ENCODE assay signal across 8 mouse cellular contexts in the genomic region with DNA sequence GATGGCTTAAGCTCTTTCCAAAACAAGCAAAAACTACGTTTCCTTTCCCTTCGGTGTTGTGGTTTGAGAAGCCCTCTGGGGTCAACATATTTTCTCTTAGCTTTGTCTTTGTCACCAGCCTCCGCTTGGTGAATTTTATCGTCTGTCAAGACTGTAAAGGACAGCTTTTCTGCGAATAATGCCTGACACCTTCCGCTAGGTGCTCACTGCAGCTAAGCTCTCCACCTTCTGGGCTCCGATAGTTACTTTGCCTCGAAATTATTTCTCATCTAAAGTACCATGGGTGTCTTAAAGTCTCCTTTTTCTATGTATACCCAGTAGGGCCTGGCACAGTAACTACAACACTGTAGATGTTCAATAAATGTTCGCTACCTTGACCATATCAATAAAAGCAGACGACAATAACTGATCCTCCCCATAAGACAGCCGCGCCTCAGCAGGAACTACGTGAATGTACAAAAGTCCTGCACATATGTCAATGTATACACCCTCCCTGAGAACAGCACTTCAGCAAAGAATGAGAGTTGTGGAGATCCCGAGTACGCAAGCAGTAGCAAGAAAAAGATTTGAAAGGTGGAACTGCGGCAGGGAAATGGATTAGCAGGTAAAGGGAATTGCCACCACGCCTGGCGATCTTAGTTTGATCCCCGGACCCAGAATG. TPM values are rescaled to one million over a fixed set of nuclear protein-coding genes. Genes with fewer than 3 reads are reported as not detected.
DNase-seq lines count a peak whose midpoint lies in the region; ATAC-seq and TF ChIP-seq lines count a peak whose summit lies in the region.

No protein-coding gene starts in this region.

- H3K9ac ChIP-seq in heart, postnatal 0 days (replicated peaks; ENCODE audit: low read depth, low read length), result peak overlapping the region; percentile 99
- peak overlapping the region; percentile 76 for H3K9ac ChIP-seq in limb, embryonic 13.5 days
- peak overlapping the region; percentile 64 for H3K9ac ChIP-seq in midbrain, embryonic 15.5 days

- peak overlapping the region; percentile 88 for H3K4me2 ChIP-seq in heart, postnatal 0 days (ENCODE audit: low read depth, low read length)
- H3K4me2 ChIP-seq in limb, embryonic 13.5 days (replicated peaks), result peak overlapping the region; percentile 74
- H3K4me2 ChIP-seq in midbrain, embryonic 15.5 days, result peak overlapping the region; percentile 78

- no peaks in the 10 kb centered on the region for H3K27me3 ChIP-seq in heart, postnatal 0 days (ENCODE audit: control insufficient read depth, insufficient read depth, low read length)
- no peaks in the 10 kb centered on the region for H3K27me3 ChIP-seq in limb, embryonic 13.5 days
- H3K27me3 ChIP-seq in midbrain, embryonic 15.5 days (replicated peaks), result no peaks in the 10 kb centered on the region

- peak; percentile 6 for DNase-seq in adrenal gland, postnatal 10 days
- DNase-seq in adrenal gland, postnatal 4 days (ENCODE audit: low spot score in 2 of 2), result no peak
- peak; percentile 27 to 34 for DNase-seq in right cerebral cortex, postnatal 10 days (ENCODE audit: low spot score in 2 of 2)
- no peak for DNase-seq in right cerebral cortex, postnatal 14 days
- peak; percentile 15 for DNase-seq in heart, postnatal 0 days (ENCODE audit: low spot score)
- no peak for DNase-seq in gastrocnemius, postnatal 25 days

- no peak for ATAC-seq in heart, postnatal 0 days (ENCODE audit: insufficient read depth, low read depth)
- no peak for ATAC-seq in limb, embryonic 13.5 days (ENCODE audit: low FRiP score, low read depth)
- ATAC-seq in midbrain, embryonic 15.5 days (replicated peaks), result peak; percentile 40

- H3K4me1 ChIP-seq in heart, postnatal 0 days (ENCODE audit: control insufficient read depth, insufficient read depth), result peaks cover 13% of the 10 kb centered on the region; the same call in 1 of the 2 replicates
- H3K4me1 ChIP-seq in limb, embryonic 13.5 days, result peaks cover 21% of the 10 kb centered on the region
- peaks cover 26% of the 10 kb centered on the region for H3K4me1 ChIP-seq in midbrain, embryonic 15.5 days

- peak overlapping the region; percentile 99 for H3K4me3 ChIP-seq in heart, postnatal 0 days (ENCODE audit: low read depth, low read length)
- H3K4me3 ChIP-seq in limb, embryonic 13.5 days, result peak overlapping the region; percentile 96
- H3K4me3 ChIP-seq in midbrain, embryonic 15.5 days, result peak overlapping the region; percentile 95

- H3K36me3 ChIP-seq in heart, postnatal 0 days (replicated peaks; ENCODE audit: control insufficient read depth, insufficient read depth, low read length), result no peaks in the 10 kb centered on the region
- H3K36me3 ChIP-seq in limb, embryonic 13.5 days, result no peaks in the 10 kb centered on the region
- no peaks in the 10 kb centered on the region for H3K36me3 ChIP-seq in midbrain, embryonic 15.5 days (replicated peaks)

- TF ChIP-seq EP300 in heart, postnatal 0 days (IDR thresholded peaks at IDR 0.05; ENCODE audit: low read depth), result no peak

- peak overlapping the region; percentile 96 for H3K27ac ChIP-seq in heart, postnatal 0 days (ENCODE audit: low read depth)
- peak overlapping the region; percentile 84 for H3K27ac ChIP-seq in limb, embryonic 13.5 days
- peak overlapping the region; percentile 97 for H3K27ac ChIP-seq in midbrain, embryonic 15.5 days

- H3K9me3 ChIP-seq in heart, postnatal 0 days (replicated peaks; ENCODE audit: control insufficient read depth, low read length), result peaks cover 5% of the 10 kb centered on the region; the same call in 1 of the 2 replicates
- no peaks in the 10 kb centered on the region for H3K9me3 ChIP-seq in limb, embryonic 13.5 days
- H3K9me3 ChIP-seq in midbrain, embryonic 15.5 days, result no peaks in the 10 kb centered on the region

- 4% methylated on average over 19 of the region's 19 CpGs for WGBS in heart, postnatal 0 days
- 7% methylated on average over 19 of the region's 19 CpGs for WGBS in limb, embryonic 13.5 days
- WGBS in midbrain, embryonic 15.5 days, result 6% methylated on average over 19 of the region's 19 CpGs

- TF ChIP-seq CTCF in heart, postnatal 0 days (IDR thresholded peaks at IDR 0.05; ENCODE audit: low read depth), result no peak

RNA-seq across cellular contexts. Expression of a gene that starts 0.8 kb away (rescaled TPM):
- total RNA-seq in adrenal gland, postnatal 10 days (2021), result 10 to 100 TPM; 28.7 to 40.0 TPM
- total RNA-seq in adrenal gland, postnatal 4 days (2021), result 10 to 100 TPM; 33.5 to 37.9 TPM
- total RNA-seq in heart, postnatal 0 days (2014; rRNA removed; ENCODE audit: low replicate concordance), result 11.1 and 14.3 TPM in 2 replicates
- polyA plus RNA-seq in heart, postnatal 0 days (2015; fragmentation: Nextera tagmentation; extraction: Ambion mirVana), result 5.5 and 5.7 TPM in 2 replicates
- polyA plus RNA-seq in limb, embryonic 13.5 days (2015; fragmentation: Nextera tagmentation; extraction: Ambion mirVana), result 11.8 and 13.0 TPM in 2 replicates
- polyA plus RNA-seq in midbrain, embryonic 15.5 days (2015; fragmentation: Nextera tagmentation; extraction: Ambion mirVana), result 12.1 TPM in 2 replicates
- 10 to 100 TPM; 30.7 to 32.1 TPM for total RNA-seq in gastrocnemius, postnatal 25 days (2021)

Comparison
In these comparisons a context has a peak if more than half of its experiments do, and no peak if none do; other contexts are left out.
1. DNase-seq: peak in adrenal gland, postnatal 10 days (single experiment), right cerebral cortex, postnatal 10 days (2 of 2) and heart, postnatal 0 days (single experiment); none in adrenal gland, postnatal 4 days (0 of 2), right cerebral cortex, postnatal 14 days (single experiment) and gastrocnemius, postnatal 25 days (single experiment).
2. Peak in every context shown above with its lines, with median percentiles within 50 percentile points of each other: H3K27ac ChIP-seq, H3K4me2 ChIP-seq, H3K4me3 ChIP-seq and H3K9ac ChIP-seq.